Mouse (Mus musculus) 3T3-L1 (cell line): Measurements from ENCODE around the gene Setdb1.
"Not testable (repeated sequence)": the region's sequence is repeated elsewhere in the genome, so short reads cannot be mapped to it uniquely, and the experiment has no call there.

Source experiments
- DNase-seq: peaks from one replicate; pipeline ENCODE4 v3.0.0-alpha.2; 2015; ENCODE audit warnings: low read depth, low spot score

Setdb1 gene

GRCm38 (mm10) chr3:95356701-95357449 lies at the start of gene Setdb1:
TSS of gene Setdb1 (minus strand) at chr3:95357202.
- peak; percentile 96 for DNase-seq

- DNase-seq: no peak
Measured at GRCm38 (mm10) chr3:95402741-95403140, 45.7 kb upstream of the Setdb1 start, which contains the start of gene 4930558C23Rik. TSS of gene 4930558C23Rik (minus strand) at chr3:95402841.

- peak; percentile 78 for DNase-seq
Measured at GRCm38 (mm10) chr3:95394385-95394784, 37.4 kb upstream of the Setdb1 start.

- no peak for DNase-seq
Measured at GRCm38 (mm10) chr3:95385401-95386075, 28.5 kb upstream of the Setdb1 start.

- DNase-seq: no peak
Measured at GRCm38 (mm10) chr3:95373208-95373607, 16.2 kb upstream of the Setdb1 start.

GRCm38 (mm10) chr3:95370101-95370500 lies 13.1 kb upstream of the Setdb1 start:
- DNase-seq: no peak

- peak; percentile 94 for DNase-seq
Measured at GRCm38 (mm10) chr3:95360276-95360675, 3.3 kb upstream of the Setdb1 start.

GRCm38 (mm10) chr3:95357746-95358145 lies 744 bp upstream of the Setdb1 start:
- DNase-seq: peak; percentile 18

GRCm38 (mm10) chr3:95355911-95356544 lies 974 bp downstream of the Setdb1 start:
- DNase-seq: not testable (repeated sequence)

GRCm38 (mm10) chr3:95349491-95349890 lies 7.5 kb downstream of the Setdb1 start:
- peak; percentile 45 for DNase-seq

- DNase-seq: not testable (repeated sequence)
Measured at GRCm38 (mm10) chr3:95348343-95348742, 8.7 kb downstream of the Setdb1 start.

- no peak for DNase-seq
Measured at GRCm38 (mm10) chr3:95346454-95346853, 10.5 kb downstream of the Setdb1 start.

- not testable (repeated sequence) for DNase-seq
Measured at GRCm38 (mm10) chr3:95343356-95344000, 13.5 kb downstream of the Setdb1 start.

GRCm38 (mm10) chr3:95338251-95338650 lies 18.8 kb downstream of the Setdb1 start:
- DNase-seq: no peak

GRCm38 (mm10) chr3:95337345-95337744 lies 19.7 kb downstream of the Setdb1 start:
- DNase-seq: no peak

GRCm38 (mm10) chr3:95331528-95331927 lies 25.5 kb downstream of the Setdb1 start:
- no peak for DNase-seq

- no peak for DNase-seq
Measured at GRCm38 (mm10) chr3:95328803-95329404, 28.1 kb downstream of the Setdb1 start.

- peak; percentile 40 for DNase-seq
Measured at GRCm38 (mm10) chr3:95324454-95325144, 32.4 kb downstream of the Setdb1 start.

- no peak for DNase-seq
Measured at GRCm38 (mm10) chr3:95323429-95323828, 33.6 kb downstream of the Setdb1 start.

- DNase-seq: no peak
Measured at GRCm38 (mm10) chr3:95319701-95320625, 37.0 kb downstream of the Setdb1 start.
